ENCODE assay signal across 18 mouse cellular contexts in the genomic region with DNA sequence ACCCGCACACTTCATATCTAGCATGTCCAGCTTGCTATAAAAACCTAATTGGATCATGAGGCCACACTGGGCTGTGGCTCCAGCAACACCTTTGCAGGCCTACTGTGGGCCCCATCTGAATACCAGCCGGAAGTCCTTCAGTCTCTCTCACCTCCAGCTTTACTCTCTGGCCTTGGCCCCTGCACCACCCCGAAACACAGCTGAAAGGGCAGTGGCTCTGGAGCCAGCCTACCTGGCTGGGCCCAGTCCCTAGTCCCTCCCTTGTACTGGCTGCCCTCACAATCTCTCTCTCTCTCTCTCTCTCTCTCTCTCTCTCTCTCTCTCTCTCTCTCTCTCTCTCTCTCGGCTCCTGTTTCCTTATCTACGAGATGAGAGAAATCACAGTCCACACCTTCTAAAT. TPM values are rescaled to one million over a fixed set of nuclear protein-coding genes. Genes with fewer than 3 reads are reported as not detected.
DNase-seq lines count a peak whose midpoint lies in the region; ATAC-seq and TF ChIP-seq lines count a peak whose summit lies in the region.
"Had no signal": no experiment of that assay in that cellular context is flagged by ENCODE, and none has a peak within 500 bp of the region (broad histone marks: within the 10 kb centered on the region; RNA-seq: fewer than 3 reads in every experiment).

No protein-coding gene starts in this region.

- WGBS in heart, postnatal 0 days = 73% methylated on average over 5 of the region's 5 CpGs
- WGBS in midbrain, embryonic 11.5 days = 82% methylated on average over 5 of the region's 5 CpGs
- 90% methylated on average over 4 of the region's 5 CpGs for WGBS in midbrain, postnatal 0 days
- 50% methylated on average over 5 of the region's 5 CpGs for WGBS in intestine, postnatal 0 days

- no peak overlapping the region for H3K4me2 ChIP-seq in heart, postnatal 0 days (ENCODE audit: low read depth, low read length)
- H3K4me2 ChIP-seq in midbrain, embryonic 11.5 days = no peak overlapping the region
- H3K4me2 ChIP-seq in midbrain, postnatal 0 days (ENCODE audit: low read depth, low read length, poor library complexity, severe bottlenecking) = no peak overlapping the region
- no peak overlapping the region for H3K4me2 ChIP-seq in intestine, postnatal 0 days (replicated peaks; ENCODE audit: low read depth)
- H3K4me2 ChIP-seq: forebrain, embryonic 13.5 days; hindbrain, embryonic 15.5 days had no signal

- H3K27me3 ChIP-seq in heart, postnatal 0 days (ENCODE audit: control insufficient read depth, insufficient read depth, low read length) = no peaks in the 10 kb centered on the region
- no peaks in the 10 kb centered on the region for H3K27me3 ChIP-seq in midbrain, embryonic 11.5 days (ENCODE audit: control insufficient read depth, insufficient read depth, low read length)
- no peaks in the 10 kb centered on the region for H3K27me3 ChIP-seq in midbrain, postnatal 0 days (ENCODE audit: insufficient read depth, low read length)
- H3K27me3 ChIP-seq in intestine, postnatal 0 days (replicated peaks; ENCODE audit: control insufficient read depth, insufficient read depth, low read length) = no peaks in the 10 kb centered on the region
- H3K27me3 ChIP-seq: hindbrain, embryonic 15.5 days; Patski had no signal

- no peak for TF ChIP-seq EP300 in heart, postnatal 0 days (IDR thresholded peaks at IDR 0.05; ENCODE audit: low read depth)

- no peak overlapping the region for H3K4me3 ChIP-seq in heart, postnatal 0 days (ENCODE audit: low read depth, low read length)
- no peak overlapping the region for H3K4me3 ChIP-seq in midbrain, embryonic 11.5 days (ENCODE audit: low read depth, low read length)
- H3K4me3 ChIP-seq in midbrain, postnatal 0 days (ENCODE audit: low read depth, low read length) = no peak overlapping the region
- no peak overlapping the region for H3K4me3 ChIP-seq in intestine, postnatal 0 days (ENCODE audit: low read depth, low read length)
- H3K4me3 ChIP-seq: embryonic facial prominence, embryonic 10.5 days; forebrain, embryonic 13.5 days; hindbrain, embryonic 15.5 days had no signal

- peaks cover 11% of the 10 kb centered on the region; the same call in 1 of the 2 replicates for H3K4me1 ChIP-seq in heart, postnatal 0 days (ENCODE audit: control insufficient read depth, insufficient read depth)
- H3K4me1 ChIP-seq in midbrain, embryonic 11.5 days (ENCODE audit: control insufficient read depth, insufficient read depth, low read length) = no peaks in the 10 kb centered on the region
- H3K4me1 ChIP-seq in midbrain, postnatal 0 days (ENCODE audit: insufficient read depth, low read length) = no peaks in the 10 kb centered on the region
- H3K4me1 ChIP-seq in intestine, postnatal 0 days (replicated peaks; ENCODE audit: control insufficient read depth, insufficient read depth, low read length) = peaks cover 3% of the 10 kb centered on the region
- H3K4me1 ChIP-seq: hindbrain, embryonic 15.5 days had no signal

- H3K27ac ChIP-seq in heart, postnatal 0 days (ENCODE audit: low read depth) = no peak overlapping the region
- no peak overlapping the region for H3K27ac ChIP-seq in midbrain, embryonic 11.5 days (ENCODE audit: low read depth, low read length)
- no peak overlapping the region for H3K27ac ChIP-seq in midbrain, postnatal 0 days (ENCODE audit: low read depth, low read length)
- peak overlapping the region; percentile 35; the same call in 1 of the 2 replicates for H3K27ac ChIP-seq in intestine, postnatal 0 days (ENCODE audit: low read depth, low read length)
- H3K27ac ChIP-seq: embryonic facial prominence, embryonic 10.5 days; forebrain, embryonic 13.5 days; hindbrain, embryonic 15.5 days had no signal

- no peak for TF ChIP-seq CTCF in heart, postnatal 0 days (IDR thresholded peaks at IDR 0.05; ENCODE audit: low read depth)
- TF ChIP-seq CTCF in midbrain, postnatal 0 days (IDR thresholded peaks at IDR 0.05) = no peak
- TF ChIP-seq CTCF in intestine, postnatal 0 days (IDR thresholded peaks at IDR 0.05; ENCODE audit: low read depth) = no peak

- intact Hi-C loops in left cerebral cortex, postnatal 25 days (cut with DNase I) = no loop called here

- peak; percentile 22; the same call in 1 of the 2 replicates for ATAC-seq in heart, postnatal 0 days (ENCODE audit: insufficient read depth, low read depth)
- no peak for ATAC-seq in midbrain, embryonic 11.5 days (ENCODE audit: low FRiP score)
- ATAC-seq in midbrain, postnatal 0 days (ENCODE audit: low FRiP score) = no peak
- peak; percentile 50 for ATAC-seq in intestine, postnatal 0 days
- ATAC-seq: activated CD4-positive, CD25-positive, alpha-beta regulatory T cell, adult 4 months; forebrain, embryonic 13.5 days; forebrain, postnatal 0 days; Patski had no signal

- no peak for DNase-seq in heart, postnatal 0 days (ENCODE audit: low spot score)
- no peak for DNase-seq in heart, adult 11 months
- peak; percentile 44 for DNase-seq in midbrain, embryonic 11.5 days (ENCODE audit: low spot score, missing footprints)
- DNase-seq in midbrain, postnatal 0 days (ENCODE audit: low spot score) = no peak
- DNase-seq in cerebellum, postnatal 25 days = no peak
- no peak for DNase-seq in left cerebral cortex, postnatal 25 days (ENCODE audit: low spot score in 2 of 2)
- DNase-seq: adrenal gland, postnatal 14 days; cerebellum, adult 18-20 months; cerebellum, adult 9-11 months; forebrain, postnatal 0 days; gastrocnemius, postnatal 14 days; heart, postnatal 14 days had no signal

- no peaks in the 10 kb centered on the region for H3K9me3 ChIP-seq in heart, postnatal 0 days (replicated peaks; ENCODE audit: control insufficient read depth, low read length)
- H3K9me3 ChIP-seq in midbrain, embryonic 11.5 days (ENCODE audit: control insufficient read depth, low read length) = no peaks in the 10 kb centered on the region
- no peaks in the 10 kb centered on the region for H3K9me3 ChIP-seq in midbrain, postnatal 0 days (ENCODE audit: low read length)
- no peaks in the 10 kb centered on the region for H3K9me3 ChIP-seq in intestine, postnatal 0 days (ENCODE audit: control insufficient read depth)
- H3K9me3 ChIP-seq: embryonic facial prominence, embryonic 10.5 days; forebrain, embryonic 13.5 days; hindbrain, embryonic 15.5 days had no signal

- H3K9ac ChIP-seq in heart, postnatal 0 days (replicated peaks; ENCODE audit: low read depth, low read length) = no peak overlapping the region
- H3K9ac ChIP-seq in midbrain, embryonic 11.5 days (ENCODE audit: low read length) = no peak overlapping the region
- no peak overlapping the region for H3K9ac ChIP-seq in midbrain, postnatal 0 days (replicated peaks; ENCODE audit: low read length, poor library complexity, severe bottlenecking)
- H3K9ac ChIP-seq in intestine, postnatal 0 days (ENCODE audit: low read depth, low read length) = no peak overlapping the region
- H3K9ac ChIP-seq: forebrain, embryonic 13.5 days; forebrain, postnatal 0 days; hindbrain, embryonic 15.5 days had no signal

- H3K36me3 ChIP-seq in heart, postnatal 0 days (replicated peaks; ENCODE audit: control insufficient read depth, insufficient read depth, low read length) = no peaks in the 10 kb centered on the region
- no peaks in the 10 kb centered on the region for H3K36me3 ChIP-seq in midbrain, embryonic 11.5 days (ENCODE audit: control insufficient read depth, insufficient read depth, low read length)
- no peaks in the 10 kb centered on the region for H3K36me3 ChIP-seq in midbrain, postnatal 0 days (ENCODE audit: insufficient read depth, low read length)
- H3K36me3 ChIP-seq in intestine, postnatal 0 days (ENCODE audit: control insufficient read depth, insufficient read depth) = no peaks in the 10 kb centered on the region
- H3K36me3 ChIP-seq: embryonic facial prominence, embryonic 10.5 days; hindbrain, embryonic 15.5 days had no signal

RNA-seq across cellular contexts. Expression of gene Vdr, which starts 11.6 kb away (rescaled TPM):
- total RNA-seq in heart, postnatal 0 days (2014; rRNA removed; ENCODE audit: low replicate concordance) = 0.15 and 1.7 TPM in 2 replicates
- polyA plus RNA-seq in heart, postnatal 0 days (2015; fragmentation: Nextera tagmentation; extraction: Ambion mirVana) = 1.3 and 2.6 TPM in 2 replicates
- 0.10 and 0.38 TPM in 2 replicates for polyA plus RNA-seq in midbrain, embryonic 11.5 days (2014; fragmentation: Nextera tagmentation; extraction: Ambion mirVana)
- 0.09 and 0.27 TPM in 2 replicates for total RNA-seq in midbrain, postnatal 0 days (2014; rRNA removed)
- polyA plus RNA-seq in midbrain, postnatal 0 days (2015; fragmentation: Nextera tagmentation; extraction: Ambion mirVana) = 0.12 and 0.22 TPM in 2 replicates
- 6.5 and 7.0 TPM in 2 replicates for polyA plus RNA-seq in intestine, postnatal 0 days (2015; fragmentation: Nextera tagmentation; extraction: Ambion mirVana)
- under 1 TPM; 0.16 to 0.82 TPM for total RNA-seq in left cerebral cortex, postnatal 25 days (2021)
- polyA plus RNA-seq: forebrain, embryonic 13.5 days had no signal

RNA-seq across cellular contexts. Expression of gene Hdac7, which starts 54.5 kb away (rescaled TPM):
- total RNA-seq in heart, postnatal 0 days (2014; rRNA removed; ENCODE audit: low replicate concordance) = 34.4 and 36.9 TPM in 2 replicates
- polyA plus RNA-seq in heart, postnatal 0 days (2015; fragmentation: Nextera tagmentation; extraction: Ambion mirVana) = 15.6 TPM in 2 replicates
- polyA plus RNA-seq in midbrain, embryonic 11.5 days (2014; fragmentation: Nextera tagmentation; extraction: Ambion mirVana) = 14.6 and 16.7 TPM in 2 replicates
- total RNA-seq in midbrain, postnatal 0 days (2014; rRNA removed) = 22.4 and 24.2 TPM in 2 replicates
- 28.7 and 29.2 TPM in 2 replicates for polyA plus RNA-seq in midbrain, postnatal 0 days (2015; fragmentation: Nextera tagmentation; extraction: Ambion mirVana)
- polyA plus RNA-seq in intestine, postnatal 0 days (2015; fragmentation: Nextera tagmentation; extraction: Ambion mirVana) = 7.8 and 9.2 TPM in 2 replicates
- 10 to 100 TPM; 27.5 to 29.5 TPM for total RNA-seq in left cerebral cortex, postnatal 25 days (2021)

Comparison
In these comparisons a context has a peak if more than half of its experiments do, and no peak if none do; other contexts are left out.
1. ATAC-seq: peak in heart, postnatal 0 days (single experiment) and intestine, postnatal 0 days (single experiment); none in midbrain, embryonic 11.5 days (single experiment) and midbrain, postnatal 0 days (single experiment).